Mouse (Mus musculus) spleen, postnatal 10 days (tissue): Measurements from ENCODE around the gene Mfsd9.
"Not testable (repeated sequence)": the region's sequence is repeated elsewhere in the genome, so short reads cannot be mapped to it uniquely, and the experiment has no call there.

ENCODE experiments used
- DNase-seq, 2 experiments: peaks; one replicate each; pipeline ENCODE4 v3.0.0; 2021 to 2022; ENCODE audit warnings: low spot score in 2 of 2

Mfsd9 gene

GRCm38 (mm10) chr1:40783450-40783849 lies 7.0 kb downstream of the Mfsd9 start:
- DNase-seq = no peak

GRCm38 (mm10) chr1:40776763-40777162 lies 13.7 kb downstream of the Mfsd9 start:
- no peak for DNase-seq

GRCm38 (mm10) chr1:40776102-40776501 lies 14.4 kb downstream of the Mfsd9 start:
- no peak for DNase-seq

DNA sequence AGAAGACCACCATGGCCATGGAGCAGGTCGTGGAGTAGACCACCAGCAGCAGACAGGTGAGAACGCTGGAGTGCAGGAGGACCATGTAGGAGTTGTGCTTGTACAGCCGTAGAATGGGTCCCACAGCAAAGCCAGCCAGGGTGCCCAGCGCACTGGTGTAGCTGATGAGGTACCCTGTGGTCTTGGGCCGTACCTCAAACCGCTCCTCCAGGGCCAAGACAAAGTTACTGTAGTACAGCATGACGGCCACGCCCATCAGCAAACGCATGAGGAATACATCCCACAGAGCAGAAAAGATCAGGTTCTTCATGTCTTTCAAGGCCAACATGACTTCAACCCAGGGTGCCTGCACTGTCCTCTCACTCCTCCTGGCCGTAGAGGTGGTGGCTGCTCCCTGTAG lies 16.4 kb downstream of the Mfsd9 start:
- no peak for DNase-seq

DNA sequence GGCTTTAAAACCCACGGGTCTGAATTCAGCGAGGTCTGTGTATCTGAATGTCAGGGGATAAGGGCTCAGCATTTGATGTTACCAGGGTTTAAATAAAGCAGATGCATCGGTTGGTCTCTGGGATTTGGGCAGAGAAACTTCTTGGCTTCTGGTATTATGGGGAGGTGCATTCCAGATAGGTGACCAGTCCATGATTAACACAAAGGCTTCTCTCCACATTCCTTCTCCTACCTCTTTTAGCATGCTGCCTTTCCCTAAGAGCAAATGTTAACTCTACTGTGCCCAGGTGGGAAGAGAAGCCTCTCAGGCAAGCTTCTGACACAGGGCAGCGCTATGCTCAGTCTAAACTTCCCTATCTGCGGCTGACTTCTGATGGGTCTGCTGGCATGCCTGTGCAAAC lies 17.3 kb downstream of the Mfsd9 start:
- no peak for DNase-seq

DNA sequence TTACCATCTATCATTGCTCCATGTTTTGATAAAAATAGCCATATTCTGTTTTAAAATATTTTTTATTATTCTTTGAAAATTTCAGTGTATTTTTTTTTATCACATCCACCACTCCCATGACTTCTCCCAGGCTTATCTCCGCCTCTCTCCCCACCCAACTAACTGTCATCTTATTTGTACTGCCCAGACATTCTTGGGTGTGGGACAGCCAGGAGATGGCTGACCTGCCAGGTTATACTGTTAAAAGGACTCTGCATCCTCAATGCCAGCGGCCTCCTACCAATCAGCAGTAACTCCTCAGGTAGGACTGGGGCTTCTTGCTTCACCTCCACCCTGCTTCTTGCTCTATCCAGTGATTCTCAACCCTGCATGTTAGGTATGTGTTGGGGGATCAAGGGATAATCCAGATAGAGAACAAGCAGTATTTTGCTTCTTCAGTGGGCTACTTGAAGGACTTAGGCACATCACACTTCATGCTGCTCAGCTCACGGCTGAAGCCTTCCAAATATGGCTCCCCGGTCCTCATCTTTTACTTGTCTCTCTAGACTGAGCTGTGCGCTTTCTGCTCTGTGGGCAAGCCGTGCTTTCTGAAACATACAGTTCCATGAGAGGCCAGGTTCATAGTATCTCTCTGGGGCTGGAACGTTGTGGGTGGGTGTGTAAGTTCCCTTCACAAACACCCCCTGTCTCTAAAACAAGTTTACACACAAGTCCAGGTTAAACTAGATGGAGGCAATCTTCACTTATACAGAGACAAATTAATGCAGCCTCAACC lies 19.1 kb downstream of the Mfsd9 start:
- no peak for DNase-seq

GRCm38 (mm10) chr1:40769331-40769894 lies 21.1 kb downstream of the Mfsd9 start:
- DNase-seq = no peak

- peak; percentile 26 to 60 for DNase-seq
These were observed 21.9 kb downstream of the Mfsd9 start for GRCm38 (mm10) chr1:40768606-40769005.

GRCm38 (mm10) chr1:40767588-40767987 lies 22.9 kb downstream of the Mfsd9 start:
- DNase-seq = no peak

DNA sequence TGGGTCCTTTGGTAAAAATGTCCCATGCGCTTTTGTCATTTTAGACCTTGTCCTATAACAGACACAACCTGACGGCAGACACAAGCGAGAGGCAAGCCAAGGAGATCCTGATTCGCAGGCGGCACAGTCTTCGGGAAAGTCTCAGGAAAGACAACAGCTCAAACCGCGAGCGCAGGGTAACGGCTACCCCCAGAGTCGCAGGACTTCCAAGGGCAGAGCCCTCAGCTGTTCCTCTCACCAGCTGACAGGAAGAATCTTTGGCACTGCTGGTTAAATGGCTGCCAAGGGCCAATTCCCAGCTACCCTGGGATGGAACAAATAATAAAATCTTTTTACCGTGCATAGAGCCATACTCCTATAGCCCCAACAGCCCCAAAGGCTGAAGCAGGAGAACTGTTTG lies 25.0 kb downstream of the Mfsd9 start:
- DNase-seq = no peak

- DNase-seq = no peak
These were observed 25.7 kb downstream of the Mfsd9 start for GRCm38 (mm10) chr1:40764701-40765275.

DNA sequence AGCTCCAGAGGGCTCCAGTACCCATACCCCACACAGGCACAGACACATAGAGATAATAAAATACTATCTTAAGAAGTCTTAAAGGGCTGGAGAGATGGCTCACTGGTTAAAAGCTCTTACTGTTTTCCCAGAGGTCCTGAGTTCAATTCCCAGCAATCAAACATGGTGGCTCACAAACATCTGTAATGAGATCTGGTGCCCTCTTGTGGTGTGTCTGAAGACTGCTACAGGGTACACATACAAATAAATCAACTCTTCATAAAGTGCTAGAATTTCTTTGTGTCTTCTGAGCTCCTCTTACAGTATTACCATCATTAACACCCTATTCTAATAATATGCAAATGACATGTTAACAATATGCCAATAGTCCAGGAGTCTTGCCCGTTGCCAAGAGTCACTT lies 26.4 kb downstream of the Mfsd9 start:
- DNase-seq = no peak

DNA sequence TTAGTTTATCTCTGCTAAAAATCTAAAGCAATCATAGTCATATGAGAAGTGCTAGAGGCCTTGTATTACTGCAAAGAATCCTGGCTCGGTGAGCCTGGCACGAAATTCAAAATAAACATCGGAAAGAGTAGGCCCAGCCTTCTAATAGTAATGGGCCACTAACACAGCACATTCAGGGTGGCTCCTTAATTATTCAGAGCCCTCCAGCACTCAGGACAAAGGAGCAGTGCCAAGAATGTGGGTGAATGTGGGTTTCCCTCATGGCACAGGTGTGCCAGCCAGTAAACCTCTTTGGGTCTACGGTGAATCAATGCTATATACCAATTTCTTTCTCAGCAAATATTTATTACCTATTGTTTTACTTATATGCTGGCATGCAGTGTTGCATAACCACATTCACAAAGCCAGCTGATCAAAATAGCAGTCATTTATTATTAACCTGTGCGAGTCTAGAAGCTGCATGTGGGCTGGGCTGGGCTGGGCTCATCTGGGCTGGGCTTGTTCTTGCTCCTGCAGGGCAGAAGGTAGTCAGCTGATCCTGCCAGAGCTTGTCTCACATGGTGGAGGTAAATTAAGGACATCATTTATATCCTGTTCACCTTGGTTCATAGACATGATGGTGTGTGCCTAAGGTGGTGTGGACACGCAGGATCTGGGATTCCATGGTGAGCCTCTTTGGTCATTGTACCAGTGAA lies 30.6 kb downstream of the Mfsd9 start:
- no peak for DNase-seq

- DNase-seq = no peak
These were observed 44.4 kb downstream of the Mfsd9 start for GRCm38 (mm10) chr1:40746089-40746488.

GRCm38 (mm10) chr1:40740739-40741138 lies 49.7 kb downstream of the Mfsd9 start:
- DNase-seq = no peak

- not testable (repeated sequence) for DNase-seq
These were observed 52.2 kb downstream of the Mfsd9 start for GRCm38 (mm10) chr1:40738246-40738645.

DNA sequence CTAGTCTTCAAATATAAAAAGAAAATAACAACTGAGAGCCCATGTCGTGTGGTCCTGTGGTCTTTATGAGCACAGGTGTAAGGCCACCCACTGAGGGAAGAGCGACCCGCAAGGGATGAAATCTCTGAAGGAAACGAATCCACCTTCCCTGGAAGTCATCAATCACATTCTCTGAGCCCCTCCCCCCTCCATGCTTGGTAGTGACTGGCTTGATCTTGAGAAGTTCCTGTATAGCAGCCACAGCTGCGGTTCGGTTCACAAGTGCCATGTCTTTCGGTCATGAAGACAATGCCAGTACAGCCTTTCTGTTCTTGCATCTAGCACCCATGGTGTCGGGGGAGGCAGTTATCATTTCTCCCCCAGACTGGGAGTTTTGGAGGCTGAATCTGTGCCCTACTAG lies 52.8 kb downstream of the Mfsd9 start:
- DNase-seq = peak in 1 of 2 experiments; percentile 18

DNA sequence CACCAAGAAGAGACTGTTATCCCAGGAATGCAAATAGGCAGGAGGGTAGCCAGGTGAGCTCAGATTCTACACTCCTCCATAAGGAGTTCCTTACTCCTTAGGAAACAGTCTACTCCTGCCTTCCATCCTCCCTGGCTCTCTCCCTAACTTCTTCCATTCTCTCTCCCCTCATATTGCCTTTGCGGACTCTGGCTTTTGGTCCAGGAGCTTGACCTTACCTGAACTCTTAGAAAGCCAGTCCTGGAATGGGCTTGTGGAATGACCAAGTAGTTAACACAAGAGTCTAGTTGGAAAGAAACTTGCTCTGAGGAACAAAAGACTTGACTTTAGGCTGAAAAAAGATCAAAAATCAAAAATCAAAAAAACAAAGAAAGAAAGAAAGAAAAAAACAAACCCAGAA lies 61.9 kb downstream of the Mfsd9 start:
- DNase-seq = no peak

DNA sequence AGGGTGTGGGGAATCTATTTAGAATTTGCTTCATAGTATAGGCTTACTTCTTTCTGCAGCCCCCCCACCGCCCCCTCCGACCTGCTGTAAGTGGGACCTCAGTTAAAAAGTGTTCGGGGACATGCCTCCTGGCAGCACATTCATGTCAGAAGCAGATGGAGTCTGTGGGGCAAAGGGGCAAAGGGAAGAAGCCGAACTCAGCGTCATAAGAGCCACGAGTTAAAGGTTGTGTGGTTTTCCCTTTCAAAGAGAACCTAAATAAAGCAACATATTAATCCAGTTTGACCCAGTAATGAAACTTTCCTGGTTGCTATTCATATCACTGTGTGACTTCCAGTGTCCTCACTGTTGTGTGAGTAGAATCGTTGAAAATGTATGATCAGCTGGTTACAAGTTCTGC lies 63.1 kb downstream of the Mfsd9 start:
- no peak for DNase-seq

GRCm38 (mm10) chr1:40726051-40726450 lies 64.4 kb downstream of the Mfsd9 start:
- DNase-seq = no peak
